Mouse (Mus musculus) CD4-positive, CD25-positive, alpha-beta regulatory T cell, adult 4 months (primary cell): ENCODE results near the gene Fgr. TPM values are rescaled to one million over a fixed set of nuclear protein-coding genes. Genes with fewer than 3 reads are reported as not detected.
A peak's percentile ranks its signal among the peaks of the same experiment; 100 is the strongest.
"Not testable (repeated sequence)": the region's sequence is repeated elsewhere in the genome, so short reads cannot be mapped to it uniquely, and the experiment has no call there.

ENCODE experiments used
- ATAC-seq: one replicate; pipeline ENCODE4 v1.8.0; 2017
- polyA plus RNA-seq, 2 experiments: library from polyadenylated mRNA; unstranded; fragments of 100-300 nt; shearing (Covaris generic); gene quantifications; one replicate each; pipeline ENCODE4 v1.2.1; 2017

Gene Fgr
- polyA plus RNA-seq, 2 experiments from 2014 or later, result 3.7 to 8.2 TPM

DNA sequence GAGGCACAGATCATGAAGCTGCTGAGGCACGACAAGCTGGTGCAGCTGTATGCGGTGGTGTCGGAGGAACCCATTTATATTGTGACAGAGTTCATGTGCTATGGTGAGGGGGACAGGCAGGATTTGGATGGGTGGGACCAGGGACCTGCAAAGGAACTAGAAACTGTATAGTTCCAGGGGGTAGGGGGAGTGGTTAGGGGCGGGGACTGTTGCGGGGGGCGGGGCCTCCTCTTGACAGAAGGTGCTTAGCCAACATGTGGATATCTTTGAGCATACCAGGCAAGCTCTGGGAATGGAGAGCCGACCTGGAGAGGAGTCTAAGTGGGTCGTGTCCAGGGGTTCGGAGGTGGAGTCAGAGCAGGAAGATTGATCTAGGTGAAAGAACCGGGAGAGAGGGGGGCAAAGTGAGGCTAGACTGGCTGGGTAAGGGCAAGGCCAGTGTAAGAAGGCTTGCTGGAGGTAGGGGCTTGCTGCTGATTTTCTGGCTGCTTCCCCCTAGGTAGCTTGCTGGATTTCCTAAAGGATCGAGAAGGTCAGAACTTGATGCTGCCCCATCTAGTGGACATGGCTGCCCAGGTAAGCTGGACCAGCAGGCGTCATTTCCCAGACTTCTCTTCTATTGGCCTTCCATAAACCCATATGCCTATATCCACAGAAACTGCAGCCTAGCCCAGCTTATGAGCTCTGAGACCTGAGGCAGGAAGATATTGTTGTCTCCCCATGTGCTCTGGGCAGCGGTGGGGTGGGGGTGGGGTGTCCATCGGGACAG is 23.8 kb downstream of the Fgr start:
- no peak for ATAC-seq

DNA sequence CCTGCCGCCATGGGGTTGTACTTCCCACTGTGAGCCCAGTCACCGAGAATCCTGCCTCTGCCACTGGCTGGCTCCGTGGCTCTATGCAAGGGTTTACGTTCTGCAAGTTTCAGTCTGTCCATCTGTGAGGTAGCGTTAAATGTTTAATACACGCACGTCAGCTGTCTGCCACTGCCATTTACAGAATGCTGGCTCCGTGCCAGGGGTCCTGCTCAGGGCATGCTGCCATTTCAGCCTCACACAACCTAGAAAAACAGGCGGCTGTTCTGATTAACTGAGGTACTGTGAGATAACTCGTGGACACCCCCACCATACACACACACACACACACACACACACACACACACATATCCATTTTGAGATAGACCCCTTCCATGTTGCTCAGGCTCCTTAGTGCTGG is 29.0 kb downstream of the Fgr start:
- ATAC-seq, result no peak

DNA sequence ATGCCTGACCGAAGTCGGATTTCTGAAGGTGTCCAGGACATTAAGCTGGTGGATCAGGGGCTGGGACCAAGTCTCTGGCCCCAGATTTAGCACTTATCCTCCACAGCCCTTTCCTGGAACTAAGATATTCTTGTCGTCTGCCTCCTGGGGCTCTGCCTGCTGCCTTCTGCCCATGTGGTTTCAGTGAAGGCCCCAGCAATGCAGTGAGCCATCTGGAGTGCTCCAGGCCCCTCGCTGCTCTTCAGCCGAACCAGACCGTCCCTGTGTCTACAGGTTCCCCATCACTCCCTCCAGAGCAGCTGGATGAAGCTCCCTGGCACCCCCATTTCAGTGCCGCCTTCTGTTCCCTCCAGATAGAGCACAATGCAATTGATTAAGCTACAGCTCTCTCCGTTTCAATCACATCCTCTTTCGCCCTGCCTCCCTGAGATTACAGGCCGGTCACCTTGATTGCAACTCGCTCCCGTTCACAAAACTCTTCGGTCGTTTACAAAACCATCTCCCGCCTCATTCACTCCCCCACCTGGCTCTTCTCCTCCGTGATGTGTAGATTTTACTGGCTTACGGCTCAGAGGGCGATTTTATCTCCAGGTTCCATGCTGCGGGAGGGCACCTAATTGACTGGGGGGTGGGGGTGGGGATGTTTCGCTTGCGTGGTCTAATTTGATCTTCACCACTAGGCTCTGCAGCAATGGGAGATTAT is 29.6 kb downstream of the Fgr start:
- ATAC-seq, result no peak

DNA sequence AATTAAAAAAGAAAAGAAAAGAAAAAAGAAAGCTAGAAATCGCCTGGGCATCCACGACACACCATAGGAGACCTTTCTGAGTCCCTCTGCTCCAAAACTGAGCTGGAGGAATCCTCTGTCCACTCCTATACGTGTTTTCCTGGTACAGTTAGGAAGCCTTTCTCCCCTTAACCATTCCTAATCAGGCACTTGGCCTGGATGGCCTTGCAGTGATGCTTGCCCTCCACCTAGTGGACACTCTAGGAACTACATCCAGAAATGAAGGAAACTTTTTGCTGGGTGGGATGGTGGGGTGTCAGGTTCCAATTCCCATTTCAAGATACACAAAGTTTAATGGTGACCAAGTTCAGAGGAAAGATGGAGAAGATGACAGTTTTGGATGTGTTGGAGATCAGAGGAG is 31.3 kb downstream of the Fgr start:
- peak; percentile 72 for ATAC-seq

DNA sequence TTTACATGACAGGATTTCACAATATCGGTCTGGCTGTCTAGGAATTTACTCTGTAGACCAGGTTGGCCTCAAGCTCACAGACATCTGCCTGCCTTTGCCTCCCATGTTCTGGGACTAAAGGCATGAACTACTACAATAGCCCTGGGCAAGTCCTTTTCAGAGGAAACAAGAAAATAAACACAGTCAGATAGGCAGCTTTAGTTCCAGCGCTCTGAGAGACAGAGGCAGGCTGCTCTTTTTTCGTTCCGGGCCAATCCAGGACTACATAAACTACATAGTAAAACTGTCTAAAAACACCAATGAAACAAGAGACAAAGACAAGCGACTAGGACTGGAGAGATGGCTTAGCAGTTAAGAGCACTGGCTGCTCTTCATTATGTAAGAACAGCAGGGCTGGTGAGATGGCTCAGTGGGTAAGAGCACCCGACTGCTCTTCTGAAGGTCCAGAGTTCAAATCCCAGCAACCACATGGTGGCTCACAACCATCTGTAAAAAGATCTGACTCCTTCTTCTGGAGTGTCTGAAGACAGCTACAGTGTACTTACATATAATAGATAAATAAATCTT is 32.1 kb downstream of the Fgr start:
- not testable (repeated sequence) for ATAC-seq

DNA sequence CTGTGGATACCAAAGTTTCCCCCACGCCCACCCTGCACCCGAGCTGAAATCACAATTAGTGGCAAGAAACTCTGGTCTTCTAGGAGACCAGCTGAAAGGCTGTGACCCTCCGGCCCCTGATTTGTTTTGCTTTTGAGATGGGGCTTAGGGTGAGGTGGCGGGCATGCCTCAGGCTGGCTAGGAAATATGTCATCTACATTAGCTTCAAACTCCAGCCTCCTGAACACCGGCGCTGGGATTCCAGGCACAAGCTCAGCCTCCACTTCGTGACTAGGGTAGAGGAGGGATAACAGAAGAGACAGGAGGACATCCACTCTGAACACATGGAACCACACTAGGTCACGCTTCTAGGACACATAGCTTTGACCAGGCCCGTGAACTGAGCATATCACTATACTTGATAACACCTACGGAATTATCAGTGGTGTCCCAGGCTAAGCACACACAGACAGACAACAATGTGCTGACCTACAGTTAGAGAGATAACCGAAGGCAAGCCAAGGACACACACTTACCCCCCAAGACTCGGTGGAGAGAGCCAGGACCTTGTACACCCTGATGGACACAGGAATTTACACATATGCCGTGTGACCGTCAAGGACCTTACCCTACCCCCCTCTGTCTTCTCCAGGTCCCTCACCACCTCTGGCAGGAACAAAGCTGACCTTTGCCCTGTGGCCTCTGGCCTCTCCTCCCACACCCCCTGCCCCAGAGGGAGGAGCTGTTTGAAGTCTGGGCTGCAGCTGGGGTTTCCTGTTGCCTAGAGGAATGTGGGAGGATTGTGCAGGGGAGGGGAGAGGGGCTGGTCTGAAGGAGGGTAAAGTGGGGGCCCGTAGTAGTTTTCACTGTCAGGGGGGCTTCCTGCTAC is 33.9 kb downstream of the Fgr start:
- ATAC-seq, result no peak

DNA sequence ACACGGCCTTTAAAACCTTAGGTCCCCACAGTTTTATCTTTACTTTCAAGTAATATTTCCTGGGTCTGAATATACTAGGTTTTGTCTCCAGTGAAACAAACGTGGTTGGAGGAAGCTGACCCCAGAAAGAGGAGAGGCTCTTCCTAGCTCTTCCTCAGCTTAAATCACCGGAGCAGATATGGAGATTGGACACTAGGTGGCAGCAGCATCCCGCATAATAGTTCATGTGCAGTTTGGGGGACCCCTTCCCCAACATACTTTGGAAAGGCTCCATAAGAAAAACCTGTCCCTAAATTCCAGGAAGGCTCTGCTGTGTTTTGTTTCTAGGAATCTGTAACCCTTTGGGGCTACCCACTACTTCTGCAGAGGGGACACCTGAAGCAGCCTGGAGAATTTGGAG is 35.2 kb downstream of the Fgr start:
- ATAC-seq, result no peak

DNA sequence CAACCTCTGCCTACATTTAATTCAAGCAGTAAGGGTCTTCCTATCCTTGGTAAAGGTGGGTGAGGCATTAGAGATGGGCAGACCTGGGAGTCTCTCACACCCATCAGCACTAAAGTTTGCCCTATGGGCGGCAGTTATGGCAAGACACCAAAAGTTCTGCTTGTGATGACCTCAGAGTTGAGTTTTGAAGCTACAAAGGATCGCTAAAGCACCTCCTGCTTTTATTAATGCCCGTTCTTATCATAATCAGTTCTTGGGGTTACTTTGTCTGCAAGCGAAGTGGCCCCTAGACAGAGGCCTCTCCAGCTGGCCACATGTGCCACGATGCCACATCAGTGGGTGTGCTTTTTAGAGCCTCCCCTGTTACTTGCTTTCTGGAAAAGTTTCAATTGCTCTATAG is 35.8 kb downstream of the Fgr start:
- no peak for ATAC-seq

DNA sequence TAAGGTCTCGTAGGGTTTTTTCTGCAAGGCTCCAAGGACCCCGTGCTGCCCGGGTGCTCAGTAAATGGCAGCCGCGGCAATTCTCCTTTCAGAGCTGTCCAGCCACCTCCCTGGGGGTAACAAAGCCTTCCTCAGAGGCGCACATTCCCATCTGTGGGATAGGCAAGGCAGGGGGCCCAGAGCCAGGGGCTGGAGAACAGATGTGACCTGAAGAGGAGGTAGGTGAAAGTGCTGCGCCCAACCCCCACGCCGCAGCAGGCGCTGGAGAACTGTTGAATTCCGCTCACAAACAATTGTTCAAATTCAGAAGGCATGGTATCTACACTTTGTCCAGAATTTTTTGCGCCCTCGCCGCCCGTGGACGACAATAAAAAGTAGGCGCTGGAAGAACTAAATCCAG is 36.7 kb downstream of the Fgr start:
- no peak for ATAC-seq

DNA sequence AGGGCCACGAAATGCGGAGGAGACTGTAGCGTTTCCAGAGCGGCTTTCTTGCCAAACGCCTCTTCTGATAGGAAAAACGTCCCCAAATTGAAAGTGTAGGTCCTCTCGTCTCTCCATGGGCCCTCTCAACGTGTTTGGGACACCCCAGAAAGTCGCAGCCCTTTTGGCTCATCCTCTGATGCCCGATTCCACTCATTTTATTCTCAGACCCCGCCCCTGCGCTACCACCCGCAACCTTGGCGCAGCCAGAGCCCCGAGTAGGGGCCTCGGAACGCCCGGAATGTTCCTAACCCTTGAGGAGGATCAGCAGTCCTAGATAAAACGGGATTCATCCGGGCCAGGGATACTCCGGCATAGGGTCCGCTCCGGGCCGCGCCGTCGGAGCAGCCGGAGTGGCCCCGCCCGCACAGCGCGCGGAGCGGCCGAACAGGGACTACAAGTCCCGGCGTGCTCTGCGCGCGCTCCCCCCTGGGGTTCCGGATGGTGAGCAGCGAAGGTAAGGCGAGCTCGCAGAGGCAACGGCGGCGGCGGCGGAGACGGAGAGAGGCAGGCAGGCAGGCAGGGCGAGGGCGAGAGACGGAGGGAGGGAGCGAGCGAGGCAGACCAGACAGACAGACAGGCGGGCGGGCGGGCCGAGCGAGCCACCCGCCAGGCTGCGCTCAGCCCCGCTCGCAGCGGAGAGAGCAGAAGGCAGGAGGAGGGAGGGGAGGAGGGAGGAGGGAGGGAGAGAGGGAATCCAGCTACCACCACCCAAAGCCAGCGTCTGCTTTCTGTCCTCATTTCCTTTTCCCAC is 37.3 kb downstream of the Fgr start, which contains the start of gene Ahdc1:
Gene Ahdc1 (plus strand): TSS at position 233 of the 793 bp plus-strand sequence.
- ATAC-seq, result peak; percentile 89

DNA sequence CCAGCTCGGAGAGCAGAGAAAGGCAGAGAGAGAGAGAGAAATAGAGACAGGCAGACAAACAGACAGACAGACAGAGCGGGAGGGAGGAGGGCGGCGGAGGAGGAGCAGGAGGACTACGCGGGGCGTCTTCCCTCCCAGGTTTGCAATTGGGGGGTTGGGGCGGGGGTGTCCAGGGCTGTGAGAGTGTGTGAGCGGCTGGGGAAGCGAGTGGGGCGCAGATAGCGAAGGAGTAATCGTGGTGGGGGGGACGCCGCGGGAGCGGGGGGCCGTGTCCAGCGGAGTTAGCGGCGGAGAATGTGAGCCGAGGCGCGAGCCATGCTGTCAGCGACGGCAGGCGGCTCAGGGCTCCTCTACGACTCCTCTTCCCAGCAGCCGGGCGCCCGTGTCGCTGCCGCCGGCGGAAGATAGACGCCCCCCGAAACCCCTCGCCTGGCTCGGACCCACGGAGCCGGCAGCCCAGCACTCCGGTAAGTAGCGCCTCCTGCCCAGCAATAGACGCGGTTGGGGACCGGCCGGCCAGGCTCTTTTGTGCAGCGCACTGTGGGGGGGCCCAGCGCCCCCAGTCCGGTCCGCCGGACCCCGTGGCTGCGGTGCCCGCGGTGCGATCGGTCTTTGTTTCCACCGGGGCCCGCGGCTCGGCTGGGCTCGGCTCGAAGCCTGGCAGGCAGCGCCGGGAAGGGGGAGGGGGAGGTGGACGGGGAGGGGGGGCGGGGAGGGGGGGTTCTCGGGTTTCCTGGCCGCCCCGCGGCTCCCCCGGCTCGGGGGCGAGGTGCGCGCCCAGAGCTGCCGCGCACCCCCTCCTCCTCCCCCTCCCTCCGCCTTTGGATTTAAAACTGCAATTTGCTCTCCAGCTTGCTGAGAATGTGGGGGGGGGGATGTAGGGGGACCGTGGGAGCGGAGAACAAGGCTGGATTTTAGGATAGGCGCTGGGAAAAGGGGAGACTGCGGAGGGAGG is 38.2 kb downstream of the Fgr start:
- ATAC-seq, result peak; percentile 20

DNA sequence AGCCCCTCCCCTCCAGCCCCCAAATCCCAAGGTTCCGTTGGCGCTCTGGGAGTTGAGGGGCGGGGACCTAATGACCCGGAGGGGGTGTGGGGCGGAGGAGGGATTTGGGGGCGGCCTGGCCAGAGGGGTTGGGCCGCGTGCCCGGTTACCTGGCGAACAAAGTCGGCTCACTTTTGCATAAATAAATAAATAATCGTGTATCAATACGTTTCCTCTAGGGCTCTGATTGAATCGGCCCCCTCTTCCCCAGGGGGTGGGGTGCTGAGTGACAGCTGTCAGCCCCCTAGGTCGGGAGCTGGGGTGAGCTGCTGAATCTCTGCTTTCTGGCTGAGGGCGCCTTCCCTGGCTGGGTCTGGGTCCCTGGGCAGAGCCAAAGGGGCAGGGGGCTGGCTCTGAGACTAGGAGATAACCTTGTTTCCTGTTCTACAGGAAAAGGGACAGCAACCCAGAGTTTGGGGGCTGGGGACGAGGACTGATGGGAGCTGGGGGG is 38.9 kb downstream of the Fgr start:
- ATAC-seq, result no peak

DNA sequence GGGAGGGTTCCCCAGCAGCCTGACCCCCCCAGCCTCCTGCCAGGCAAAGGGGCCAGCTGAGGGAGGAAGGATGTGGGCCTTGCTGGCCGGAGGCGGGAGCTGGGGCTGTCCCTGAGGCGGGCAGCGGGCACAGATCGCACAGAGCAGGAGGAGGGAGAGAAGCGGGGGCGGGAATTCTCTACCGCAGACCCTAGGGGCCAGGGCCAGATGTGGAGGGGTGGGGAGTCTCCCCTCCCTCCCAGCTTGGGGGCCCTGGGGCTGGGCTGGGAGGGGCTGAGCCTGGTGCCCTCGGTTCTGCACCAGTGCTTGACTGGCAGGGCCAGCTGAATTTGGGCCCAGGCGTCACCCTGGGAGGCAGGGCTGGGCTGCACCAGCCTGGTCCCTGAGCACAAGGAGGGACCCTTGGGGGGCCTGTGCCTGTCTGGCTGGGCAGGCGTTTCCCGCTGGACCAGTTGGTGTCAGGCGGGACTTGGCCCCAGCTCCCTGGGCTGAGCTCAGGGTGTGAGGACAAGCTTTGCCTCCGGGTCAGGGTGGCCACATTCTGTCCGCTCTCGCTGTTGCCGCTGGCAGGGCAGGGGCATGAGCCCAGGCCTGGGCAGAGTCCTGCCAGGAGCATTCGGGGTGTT is 39.5 kb downstream of the Fgr start:
- ATAC-seq, result no peak

DNA sequence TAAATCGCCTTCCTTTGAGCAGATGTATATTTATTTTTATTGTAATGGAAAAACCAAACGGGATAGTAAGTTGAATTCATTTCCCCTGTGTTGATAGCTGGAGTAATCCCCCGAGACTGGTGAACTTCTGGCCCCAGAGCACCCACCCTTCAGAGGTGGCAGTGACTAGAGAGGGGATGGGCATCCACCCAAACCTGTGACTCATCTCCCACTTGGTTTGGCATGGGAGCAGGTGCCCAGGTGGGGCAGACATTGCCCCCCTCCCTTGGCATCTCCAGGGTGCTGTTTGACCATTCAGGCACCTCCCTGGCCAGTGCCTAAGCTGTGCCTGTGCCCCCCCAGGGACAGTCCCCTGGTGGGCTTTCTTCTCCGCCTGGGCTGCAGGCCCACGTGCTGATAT is 40.2 kb downstream of the Fgr start:
- no peak for ATAC-seq

DNA sequence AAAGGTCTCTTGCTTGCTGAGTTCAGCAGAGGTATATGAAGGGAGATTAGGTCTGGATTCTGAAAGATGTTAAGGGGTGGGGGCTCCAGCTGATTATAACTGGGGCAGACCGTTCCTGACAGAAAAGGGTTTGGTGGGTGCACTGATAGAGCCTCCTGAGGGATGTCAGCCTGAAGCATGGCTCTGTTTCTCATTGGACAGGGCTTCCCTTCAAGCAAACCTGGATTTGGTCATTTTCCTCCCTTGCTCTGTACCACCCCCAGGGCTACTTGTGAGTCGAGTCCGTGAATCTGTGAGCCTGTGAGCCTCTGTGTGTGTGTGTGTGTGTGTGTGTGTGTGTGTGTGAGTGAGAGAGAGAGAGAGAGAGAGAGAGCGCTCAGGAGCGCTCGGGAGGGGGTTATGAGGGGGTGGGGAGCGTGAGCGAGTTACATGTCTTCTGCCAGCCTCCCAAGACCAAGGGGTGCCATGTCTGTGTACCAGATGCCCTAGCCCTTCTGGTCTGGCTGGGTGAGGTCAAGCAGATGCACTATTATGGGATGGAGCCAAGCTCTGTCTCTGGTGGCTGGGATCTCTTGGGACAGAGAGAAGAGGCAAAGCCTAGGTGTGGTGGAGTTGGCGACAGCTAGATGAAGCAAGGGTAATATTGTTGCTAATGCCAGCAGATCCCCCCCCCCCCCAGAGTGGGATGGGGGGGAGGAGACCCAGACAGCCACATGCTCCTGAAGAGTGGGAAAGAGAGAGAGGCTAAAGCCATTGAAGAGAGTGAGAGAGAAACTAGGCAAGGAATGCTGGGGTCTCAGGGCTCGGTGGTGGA is 41.2 kb downstream of the Fgr start:
- no peak for ATAC-seq

DNA sequence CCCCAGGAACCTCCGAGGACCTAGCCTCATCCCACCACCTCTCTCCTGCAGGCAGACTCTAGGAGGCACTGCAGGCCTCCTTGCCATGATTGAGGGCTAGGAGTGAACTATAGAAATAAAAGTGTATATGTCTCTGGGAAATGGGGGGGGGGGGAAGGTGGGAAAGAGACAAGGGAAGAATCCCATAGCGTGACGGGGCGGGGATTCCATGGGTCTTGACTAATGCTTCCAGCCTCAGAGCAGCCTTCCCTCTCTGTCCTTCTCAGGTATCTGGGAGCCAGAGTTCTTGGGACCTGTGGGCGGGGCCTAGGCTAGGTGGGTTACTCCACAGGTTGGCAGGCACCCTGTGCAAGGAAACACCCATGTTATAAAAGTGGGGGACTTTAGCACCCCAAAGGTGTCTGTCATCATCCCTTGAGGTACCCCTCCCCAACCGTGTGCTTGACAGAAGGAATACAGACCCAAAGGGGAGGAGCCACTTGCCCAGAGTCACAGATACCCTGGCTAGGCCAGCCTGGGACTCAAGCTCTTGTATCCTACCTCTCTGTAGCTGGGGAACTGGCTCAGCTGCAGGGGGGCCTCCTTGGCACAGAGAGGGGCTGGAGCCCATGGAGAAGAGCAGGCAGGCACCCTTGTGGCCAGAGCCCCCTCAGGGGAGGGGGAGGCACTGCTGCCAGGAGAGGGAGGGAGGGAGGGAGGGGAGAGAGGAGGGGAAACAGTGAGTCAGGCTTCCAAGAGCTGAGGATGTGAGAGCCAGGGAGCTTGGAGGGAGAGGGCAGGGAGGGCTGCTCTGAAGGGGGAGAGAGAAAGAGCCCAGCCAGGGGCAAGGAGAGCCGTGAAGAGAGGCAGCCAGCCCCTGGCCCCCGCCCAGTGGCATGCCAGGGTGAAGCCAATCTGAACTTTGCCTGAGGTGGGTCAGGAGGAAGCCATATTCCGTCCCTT is 42.1 kb downstream of the Fgr start:
- no peak for ATAC-seq

DNA sequence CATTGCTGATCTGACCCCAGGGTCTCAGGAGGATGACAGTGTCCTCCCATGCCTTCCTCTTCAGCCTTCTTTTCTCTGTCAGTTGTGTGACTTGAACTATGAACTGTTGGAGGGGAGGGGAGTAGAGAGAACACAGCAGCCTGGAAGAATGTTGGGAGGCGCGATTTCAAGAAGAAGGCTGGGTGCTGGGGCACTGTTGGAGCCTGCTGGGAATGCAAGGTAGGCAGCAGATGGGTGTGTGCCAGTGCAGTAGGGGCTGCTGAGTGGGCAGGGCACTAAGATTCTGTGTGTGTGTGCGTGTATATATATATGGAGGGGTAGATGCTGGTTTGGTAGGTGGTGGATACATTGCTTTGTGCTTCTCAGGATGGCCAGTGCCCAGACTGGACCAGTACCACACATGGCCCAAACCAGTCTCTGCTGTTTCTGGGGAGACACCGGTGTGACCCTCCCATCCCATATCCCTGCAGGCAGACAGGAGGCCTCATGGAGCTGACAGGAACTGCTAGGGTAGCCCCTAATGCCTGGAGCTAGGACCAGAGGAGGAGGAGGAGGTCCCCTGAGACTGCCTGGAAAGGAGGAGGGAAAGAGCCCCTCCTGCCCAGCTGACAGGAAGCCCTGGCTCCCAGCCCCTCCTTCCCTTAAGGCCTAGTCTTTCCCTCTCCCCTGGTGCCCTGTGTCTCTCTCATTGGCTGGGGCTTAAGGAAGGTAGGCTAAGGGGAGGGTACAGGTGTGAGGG is 43.0 kb downstream of the Fgr start:
- ATAC-seq, result no peak
